Mouse (Mus musculus) neutrophil, adult 5-6 weeks (primary cell): Measurements from ENCODE around the gene Spef2. TPM values are rescaled to one million over a fixed set of nuclear protein-coding genes. Genes with fewer than 3 reads are reported as not detected.
A peak's percentile ranks its signal among the peaks of the same experiment; 100 is the strongest.
"Not testable (repeated sequence)": the region's sequence is repeated elsewhere in the genome, so short reads cannot be mapped to it uniquely, and the experiment has no call there.

Experiments
- ATAC-seq: fragments of 151-379, 151-347 bp; 2 replicates; pipeline ENCODE4 v1.8.0; 2017; ENCODE audit warnings: mild to moderate bottlenecking, moderate TSS enrichment; ENCODE audit not compliant: insufficient number of reproducible peaks, poor library complexity, low FRiP score, severe bottlenecking; ENCODE audit errors: extremely low read depth
- total RNA-seq: library from RNA; stranded (forward); fragments of 200-1000 nt; gene quantifications from 2 replicates; pipeline ENCODE4 v1.2.3, GENCODE M21; 2017

The Spef2 gene
- total RNA-seq, 1 experiment from 2014 or later: 0.47 TPM

GRCm38 (mm10) chr15:9571896-9572295 is 176.8 kb downstream of the Spef2 start:
- ATAC-seq: no peak

GRCm38 (mm10) chr15:9567316-9567715 is 181.4 kb downstream of the Spef2 start:
- no peak for ATAC-seq

GRCm38 (mm10) chr15:9565396-9565795 is 183.3 kb downstream of the Spef2 start:
- ATAC-seq: no peak

GRCm38 (mm10) chr15:9564156-9564555 is 184.5 kb downstream of the Spef2 start:
- ATAC-seq: 0 out of 2 replicates have a peak, but pooled peaks have one; percentile 26

GRCm38 (mm10) chr15:9557264-9557663 is 191.4 kb downstream of the Spef2 start:
- ATAC-seq: not testable (repeated sequence)

GRCm38 (mm10) chr15:9548951-9549350 is 199.7 kb downstream of the Spef2 start:
- ATAC-seq: no peak

GRCm38 (mm10) chr15:9535200-9535599 is 213.5 kb downstream of the Spef2 start:
- no peak for ATAC-seq

- ATAC-seq: 0 out of 2 replicates have a peak, but pooled peaks have one; percentile 13
These were observed 215.2 kb downstream of the Spef2 start for GRCm38 (mm10) chr15:9533356-9533902.

- no peak for ATAC-seq
These were observed 218.6 kb downstream of the Spef2 start, which contains the start of gene Il7r for GRCm38 (mm10) chr15:9530076-9530475. TSS of gene Il7r (minus strand) at chr15:9530176.

- peak; percentile 63; the same call in 1 of the 2 replicates for ATAC-seq
These were observed 219.0 kb downstream of the Spef2 start for GRCm38 (mm10) chr15:9529646-9530045.

Other genes with a start within 250 kb of the Spef2 start
- 56.7 and 61.3 TPM in 2 replicates for gene Il7r, start 218.7 kb downstream of the Spef2 start, total RNA-seq